ENCODE assay signal across 9 mouse cellular contexts in the genomic region with DNA sequence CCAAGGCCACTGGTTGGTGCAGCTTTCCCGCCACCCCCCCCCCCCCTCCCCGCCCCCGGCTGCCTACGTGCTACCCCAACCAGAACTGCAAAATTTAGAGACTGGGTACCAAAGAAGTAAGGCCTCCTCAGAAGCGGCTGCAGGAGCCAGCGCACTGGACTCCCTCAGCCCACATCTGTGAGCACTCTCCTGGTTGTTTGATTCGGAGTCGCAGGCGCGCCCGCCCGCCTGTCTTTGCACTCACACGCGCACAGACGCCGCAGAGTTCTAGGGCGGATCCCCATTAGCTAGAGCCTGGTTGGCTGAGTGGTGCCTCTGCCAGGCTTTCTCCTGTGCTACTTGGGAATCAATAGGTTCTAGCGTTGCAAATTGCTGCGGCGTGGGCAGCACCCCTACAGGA. TPM values are rescaled to one million over a fixed set of nuclear protein-coding genes. Genes with fewer than 3 reads are reported as not detected.
DNase-seq lines count a peak whose midpoint lies in the region; ATAC-seq and TF ChIP-seq lines count a peak whose summit lies in the region.
"Had no signal": no experiment of that assay in that cellular context is flagged by ENCODE, and none has a peak within 500 bp of the region (broad histone marks: within the 10 kb centered on the region; RNA-seq: fewer than 3 reads in every experiment).

No protein-coding gene starts in this region.

- DNase-seq in lung, postnatal 0 days (ENCODE audit: low spot score), result no peak
- DNase-seq in lung, postnatal 25 days (ENCODE audit: low spot score), result no peak
- peak; percentile 65 for DNase-seq in limb, embryonic 10.5 days (ENCODE audit: low spot score)
- DNase-seq in T-cell, adult 2 months (ENCODE audit: low spot score), result no peak
- DNase-seq in left cerebral cortex, adult 11 months (ENCODE audit: low spot score), result no peak
- DNase-seq in left cerebral cortex, adult 9 months (ENCODE audit: low spot score in 2 of 2), result no peak
- DNase-seq: lung, postnatal 4 days had no signal

- no peak for TF ChIP-seq CTCF in lung, postnatal 0 days (IDR thresholded peaks at IDR 0.05)

- H3K36me3 ChIP-seq in lung, postnatal 0 days (ENCODE audit: insufficient read depth, low read length), result no peaks in the 10 kb centered on the region
- H3K36me3 ChIP-seq in forebrain, embryonic 16.5 days (ENCODE audit: control insufficient read depth, insufficient read depth), result no peaks in the 10 kb centered on the region
- no peaks in the 10 kb centered on the region for H3K36me3 ChIP-seq in limb, embryonic 10.5 days
- no peaks in the 10 kb centered on the region for H3K36me3 ChIP-seq in stomach, embryonic 16.5 days (ENCODE audit: control insufficient read depth, insufficient read depth, low read length)

- H3K27ac ChIP-seq in lung, postnatal 0 days (ENCODE audit: low read length), result no peak overlapping the region
- H3K27ac ChIP-seq in forebrain, embryonic 16.5 days (ENCODE audit: low read length), result no peak overlapping the region
- H3K27ac ChIP-seq in limb, embryonic 10.5 days, result no peak overlapping the region
- H3K27ac ChIP-seq in stomach, embryonic 16.5 days (ENCODE audit: low read length), result no peak overlapping the region

- no peaks in the 10 kb centered on the region for H3K9me3 ChIP-seq in lung, postnatal 0 days (ENCODE audit: low read length)
- peaks cover 3% of the 10 kb centered on the region; the same call in 1 of the 2 replicates for H3K9me3 ChIP-seq in forebrain, embryonic 16.5 days (ENCODE audit: control insufficient read depth, low read length)
- no peaks in the 10 kb centered on the region for H3K9me3 ChIP-seq in limb, embryonic 10.5 days (replicated peaks)
- H3K9me3 ChIP-seq in stomach, embryonic 16.5 days (replicated peaks; ENCODE audit: control insufficient read depth, low read length), result no peaks in the 10 kb centered on the region

- H3K4me2 ChIP-seq in lung, postnatal 0 days (replicated peaks; ENCODE audit: low read depth, low read length), result peak overlapping the region; percentile 27
- H3K4me2 ChIP-seq in forebrain, embryonic 16.5 days (ENCODE audit: low read length), result no peak overlapping the region; the same call in 1 of the 2 replicates
- peak overlapping the region; percentile 38; the same call in 1 of the 2 replicates for H3K4me2 ChIP-seq in stomach, embryonic 16.5 days (ENCODE audit: low read depth, low read length)

- no peaks in the 10 kb centered on the region for H3K4me1 ChIP-seq in lung, postnatal 0 days (ENCODE audit: insufficient read depth, low read depth, low read length)
- peaks cover 6% of the 10 kb centered on the region; the same call in 1 of the 2 replicates for H3K4me1 ChIP-seq in forebrain, embryonic 16.5 days (replicated peaks; ENCODE audit: control insufficient read depth, insufficient read depth, low read length)
- peaks cover 29% of the 10 kb centered on the region for H3K4me1 ChIP-seq in limb, embryonic 10.5 days
- H3K4me1 ChIP-seq in stomach, embryonic 16.5 days (ENCODE audit: control insufficient read depth, insufficient read depth, low read length), result 0 out of 2 replicates have a peak, but pooled peaks cover 2% of the 10 kb centered on the region

- no peak overlapping the region; the same call in 1 of the 2 replicates for H3K4me3 ChIP-seq in lung, postnatal 0 days (ENCODE audit: low read depth, low read length)
- peak overlapping the region; percentile 14; the same call in 1 of the 2 replicates for H3K4me3 ChIP-seq in forebrain, embryonic 16.5 days (replicated peaks; ENCODE audit: low read length)
- peak overlapping the region; percentile 40 for H3K4me3 ChIP-seq in limb, embryonic 10.5 days
- H3K4me3 ChIP-seq in stomach, embryonic 16.5 days (replicated peaks; ENCODE audit: low read length), result peak overlapping the region; percentile 21

- peaks cover 3% of the 10 kb centered on the region; the same call in 1 of the 2 replicates for H3K27me3 ChIP-seq in lung, postnatal 0 days (replicated peaks; ENCODE audit: insufficient read depth, low read length)
- peaks cover 67% of the 10 kb centered on the region for H3K27me3 ChIP-seq in forebrain, embryonic 16.5 days (replicated peaks; ENCODE audit: control insufficient read depth, insufficient read depth, low read length)
- peaks cover 80% of the 10 kb centered on the region for H3K27me3 ChIP-seq in limb, embryonic 10.5 days (ENCODE audit: low read depth, poor library complexity, severe bottlenecking)
- H3K27me3 ChIP-seq in stomach, embryonic 16.5 days (ENCODE audit: control insufficient read depth, insufficient read depth, low read length), result peaks cover 61% of the 10 kb centered on the region

- no peak overlapping the region for H3K9ac ChIP-seq in lung, postnatal 0 days (replicated peaks; ENCODE audit: low read depth)
- no peak overlapping the region for H3K9ac ChIP-seq in forebrain, embryonic 16.5 days (replicated peaks; ENCODE audit: low read depth, low read length)
- H3K9ac ChIP-seq in stomach, embryonic 16.5 days (ENCODE audit: low read length), result no peak overlapping the region; the same call in 1 of the 2 replicates

- WGBS in lung, postnatal 0 days, result under 1% methylated on average over 20 of the region's 20 CpGs
- under 1% methylated on average over 18 of the region's 20 CpGs for WGBS in forebrain, embryonic 16.5 days
- 1% methylated on average over 20 of the region's 20 CpGs for WGBS in limb, embryonic 10.5 days
- 0% methylated on average over 19 of the region's 20 CpGs for whole genome bisulfite sequencing in stomach, embryonic 16.5 days

- ATAC-seq in lung, postnatal 0 days, result no peak
- peak; percentile 50 for ATAC-seq in forebrain, embryonic 16.5 days
- ATAC-seq in stomach, embryonic 16.5 days (ENCODE audit: insufficient read depth, low FRiP score), result no peak

- no peak for TF ChIP-seq EP300 in lung, postnatal 0 days (IDR thresholded peaks at IDR 0.05)

RNA-seq across cellular contexts. Expression of a gene that starts 32.6 kb away (rescaled TPM):
- polyA plus RNA-seq in lung, postnatal 0 days (2015; fragmentation: Nextera tagmentation; extraction: Ambion mirVana), result 0.14 TPM in 1 of 2 replicates, not detected in the other
- polyA plus RNA-seq in forebrain, embryonic 16.5 days (2015; fragmentation: Nextera tagmentation; extraction: Ambion mirVana), result 2.4 and 3.0 TPM in 2 replicates
- polyA plus RNA-seq in limb, embryonic 10.5 days (2016; fragmentation: Nextera tagmentation; extraction: Ambion mirVana), result 6.7 and 19.7 TPM in 2 replicates
- 0.08 and 0.11 TPM in 2 replicates for polyA plus RNA-seq in stomach, embryonic 16.5 days (2015; fragmentation: Nextera tagmentation; extraction: Ambion mirVana)
